Mouse (Mus musculus) testis, adult 2 months (tissue): Measurements from ENCODE around the gene Csf3r.

Source experiments
- CTCF ChIP-seq: fragments of 200-500 bp; IDR thresholded peaks from 2 replicates; pipeline ENCODE4 v1.5.1; 2012; ENCODE audit warnings: low read depth, mild to moderate bottlenecking, inconsistent platforms, low read length, moderate library complexity; ENCODE audit not compliant: control insufficient read depth, insufficient read depth, insufficient replicate concordance
- POLR2A ChIP-seq: fragments of 200-500 bp; IDR thresholded peaks from 2 replicates; pipeline ENCODE4 v1.6.1; 2012; ENCODE audit warnings: low read depth, mild to moderate bottlenecking, inconsistent platforms, low read length, moderate library complexity; ENCODE audit not compliant: control insufficient read depth

GRCm38 (mm10) chr4:125977768-125978167 is 46.6 kb upstream of the Csf3r start:
- no peak for TF ChIP-seq POLR2A
- no peak for TF ChIP-seq CTCF
